Mouse (Mus musculus) kidney, embryonic 14.5 days (tissue): Measurements from ENCODE around the gene Pfkfb3. TPM values are rescaled to one million over a fixed set of nuclear protein-coding genes. Genes with fewer than 3 reads are reported as not detected.

ENCODE experiments used
- ATAC-seq: fragments of 200-750 bp; cut with Nextera tagmentation; 2 replicates; pipeline ENCODE4 v1.8.0; 2017; ENCODE audit warnings: moderate number of reproducible peaks, mild to moderate bottlenecking, moderate TSS enrichment, moderate library complexity; ENCODE audit not compliant: low FRiP score, low TSS enrichment
- H3K27ac ChIP-seq: fragments of 300-500 bp; sonication (generic); 2 replicates; pipeline ENCODE4 v1.5.1; 2014; ENCODE audit warnings: low read depth, mild to moderate bottlenecking, low read length, moderate library complexity, mixed read lengths
- H3K27me3 ChIP-seq: fragments of 300-500 bp; sonication (generic); 2 replicates; pipeline ENCODE4 v1.6.1; 2014; ENCODE audit warnings: mild to moderate bottlenecking, low read length; ENCODE audit not compliant: control insufficient read depth, insufficient read depth
- H3K36me3 ChIP-seq: fragments of 300-500 bp; sonication (generic); 2 replicates; pipeline ENCODE4 v1.6.1; 2014; ENCODE audit warnings: low read length, mixed read lengths; ENCODE audit not compliant: control insufficient read depth, insufficient read depth
- H3K4me1 ChIP-seq: fragments of 300-500 bp; sonication (generic); 2 replicates; pipeline ENCODE4 v1.6.1; 2014; ENCODE audit warnings: low read length, mixed read lengths; ENCODE audit not compliant: control insufficient read depth, insufficient read depth
- H3K4me2 ChIP-seq: fragments of 300-500 bp; sonication (generic); replicated peaks from 2 replicates; pipeline ENCODE4 v1.6.1; 2014; ENCODE audit warnings: low read depth, mild to moderate bottlenecking, low read length
- H3K4me3 ChIP-seq: fragments of 300-500 bp; sonication (generic); 2 replicates; pipeline ENCODE4 v1.5.1; 2014; ENCODE audit warnings: mild to moderate bottlenecking, low read length
- H3K9ac ChIP-seq: fragments of 300-500 bp; sonication (generic); 2 replicates; pipeline ENCODE4 v1.6.1; 2014; ENCODE audit warnings: low read depth, mild to moderate bottlenecking, low read length, moderate library complexity
- H3K9me3 ChIP-seq: fragments of 300-500 bp; sonication (generic); 2 replicates; pipeline ENCODE4 v1.6.1; 2016; ENCODE audit warnings: low read length; ENCODE audit not compliant: control insufficient read depth
- WGBS: fragments of 180-500 bp; shearing (Covaris S2); extraction: QIAGEN DNeasy Blood & Tissue Kit; methylation state at CpG from one replicate; pipeline ENCODE4 v1.1.7; 2014; 5-methylcytosine and 5-hydroxymethylcytosine counted together
- polyA plus RNA-seq: library from polyadenylated mRNA; unstranded; fragments of >200 nt; fragmentation: Nextera tagmentation; extraction: Ambion mirVana; gene quantifications from 2 replicates; pipeline ENCODE4 v1.2.1, GENCODE M21; 2014

Pfkfb3 gene
- polyA plus RNA-seq, 1 experiment from 2014 or later, result 10.5 TPM

DNA sequence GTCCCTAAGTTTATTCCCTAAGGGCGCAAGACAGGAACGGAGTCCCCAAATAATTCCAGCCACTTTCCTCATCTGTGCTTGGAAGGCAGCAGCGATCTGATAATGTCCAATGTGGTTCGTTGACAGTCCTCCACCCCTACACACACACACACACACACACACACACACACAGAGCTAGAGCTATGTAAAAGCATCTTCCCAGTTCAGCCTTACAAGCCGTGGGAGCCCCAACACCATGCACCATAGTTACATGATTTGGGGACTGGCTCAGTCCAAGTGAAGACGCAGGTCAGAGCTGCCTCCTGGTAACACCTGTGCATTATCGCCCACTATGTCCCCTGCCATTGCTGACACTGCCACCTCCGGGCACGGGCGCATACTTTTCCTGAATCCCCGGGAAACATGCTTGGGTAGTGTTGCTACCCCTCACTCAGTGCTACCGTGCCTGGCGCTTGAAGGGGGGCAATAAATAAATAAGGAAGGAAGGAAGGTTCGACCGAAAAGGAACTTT is 51.6 kb downstream of the Pfkfb3 start:
- H3K27me3 ChIP-seq, result peaks cover 10% of the 10 kb centered on the region; the same call in 1 of the 2 replicates
- peaks cover 20% of the 10 kb centered on the region for H3K4me1 ChIP-seq
- WGBS, result under 1% methylated on average over 15 of the region's 15 CpGs
- peak; percentile 40 for ATAC-seq
- peak overlapping the region; percentile 58 for H3K4me3 ChIP-seq
- H3K27ac ChIP-seq, result no peak overlapping the region
- H3K9ac ChIP-seq, result peak overlapping the region; percentile 47; the same call in 1 of the 2 replicates
- H3K4me2 ChIP-seq, result peak overlapping the region; percentile 56
- H3K9me3 ChIP-seq, result no peaks in the 10 kb centered on the region
- H3K36me3 ChIP-seq, result no peaks in the 10 kb centered on the region

DNA sequence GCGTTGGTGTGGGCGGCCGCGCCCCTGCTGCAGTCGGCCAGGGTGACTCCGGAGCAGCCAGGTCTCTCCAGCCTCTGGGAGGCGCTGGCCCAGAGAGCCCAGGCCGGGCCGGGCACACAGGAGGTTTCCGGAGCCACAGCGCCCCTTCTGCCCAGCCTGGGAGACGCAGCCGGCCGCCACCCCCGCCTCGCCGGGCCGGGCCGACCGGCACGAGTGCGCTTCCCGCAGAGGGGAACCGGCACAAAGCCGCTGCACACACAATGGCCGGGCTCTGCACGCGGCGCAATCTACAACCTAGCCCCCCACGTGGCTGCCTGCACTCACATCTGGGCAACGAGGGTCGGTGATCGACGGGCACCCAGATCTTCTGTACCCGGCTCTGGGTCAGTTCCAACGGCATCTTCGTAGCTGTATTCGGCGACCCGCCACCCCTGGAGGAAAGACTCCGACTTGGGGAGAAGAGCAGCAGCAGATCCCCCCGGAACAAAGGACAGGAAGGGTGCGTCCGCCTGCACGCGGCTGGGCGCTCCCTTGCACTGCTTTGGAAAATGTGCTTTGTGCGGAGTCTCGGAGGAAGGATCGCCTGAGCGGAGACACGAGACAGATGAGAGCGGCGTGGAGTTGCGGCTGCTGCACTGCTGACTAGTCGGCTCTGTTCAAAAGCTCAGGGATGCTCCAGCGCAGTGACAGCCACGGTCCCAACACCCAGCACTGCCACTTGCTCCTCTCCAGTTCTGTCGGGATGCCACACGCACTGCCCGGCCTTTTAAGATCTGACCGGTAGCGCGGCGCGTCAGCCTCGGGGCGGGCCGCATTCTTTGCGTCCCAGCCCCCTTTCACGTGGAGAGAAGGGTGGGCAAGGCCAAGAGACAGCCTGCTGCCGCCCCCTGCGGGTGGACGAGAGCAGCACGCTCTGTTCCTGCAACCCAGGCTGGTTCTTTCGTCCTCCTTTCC is 52.3 kb downstream of the Pfkfb3 start:
- H3K27me3 ChIP-seq, result peaks cover 10% of the 10 kb centered on the region; the same call in 1 of the 2 replicates

DNA sequence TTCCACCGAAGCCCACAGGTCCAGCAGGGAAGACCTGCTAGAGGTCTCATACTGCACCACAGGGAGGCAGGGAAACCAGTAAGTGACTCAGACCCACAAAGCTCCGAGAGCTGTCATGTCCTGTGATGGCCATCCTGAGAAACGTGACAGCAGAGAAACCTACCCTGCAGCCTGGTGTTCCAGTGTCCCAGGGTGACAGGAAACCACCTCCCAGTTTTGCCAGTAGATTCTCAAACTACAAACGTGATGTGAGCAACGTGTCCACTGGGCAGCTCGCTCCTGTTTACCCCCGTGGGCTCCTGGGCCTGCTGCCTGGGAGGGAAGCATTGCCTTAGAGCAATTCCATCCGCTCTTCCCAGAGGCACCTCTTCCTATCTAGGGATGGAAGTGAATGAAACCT is 53.2 kb downstream of the Pfkfb3 start:
- Histone ChIP-seq H3K4me2 (peak overlapping the region; percentile 56), H3K4me1 (peaks cover 20% of the 10 kb centered on the region), H3K4me3 (peak overlapping the region; percentile 58), H3K9me3 (no peaks in the 10 kb centered on the region), H3K27me3 (peaks cover 10% of the 10 kb centered on the region; the same call in 1 of the 2 replicates), H3K36me3 (no peaks in the 10 kb centered on the region), H3K27ac (no peak overlapping the region), H3K9ac (peak overlapping the region; percentile 78)
- 7% methylated on average over 8 of the region's 8 CpGs for WGBS
- ATAC-seq, result no peak

More for the DNA sequence above, 52.3 kb downstream of the Pfkfb3 start:
- Histone ChIP-seq H3K27ac (peak overlapping the region; percentile 71), H3K4me2 (peak overlapping the region; percentile 56), H3K9me3 (no peaks in the 10 kb centered on the region), H3K4me1 (peaks cover 20% of the 10 kb centered on the region), H3K9ac (peak overlapping the region; percentile 78), H3K36me3 (no peaks in the 10 kb centered on the region), H3K4me3 (peak overlapping the region; percentile 58)
- peak; percentile 87 for ATAC-seq
- under 1% methylated on average over 76 of the region's 76 CpGs for WGBS

DNA sequence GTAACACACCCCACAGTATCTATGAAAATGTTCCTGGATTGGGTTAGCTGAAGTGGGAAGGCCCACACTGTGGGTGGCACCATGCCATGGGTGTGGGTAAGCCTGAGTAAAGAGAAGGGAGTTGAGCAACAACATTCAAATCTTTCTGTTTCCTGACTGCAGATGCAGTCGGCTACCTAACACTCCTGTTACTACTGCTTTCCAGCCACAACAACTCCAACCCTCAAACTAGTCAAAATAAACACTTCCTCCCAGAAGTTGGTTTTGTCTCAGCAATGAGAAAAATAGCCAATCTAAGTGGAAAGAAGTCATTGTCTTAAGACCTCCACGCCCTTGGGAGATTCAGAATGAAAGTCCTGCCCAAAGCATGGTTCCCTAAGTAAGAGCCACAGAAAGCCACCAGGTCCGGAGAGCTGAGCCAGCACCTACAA is 57.3 kb downstream of the Pfkfb3 start:
- Histone ChIP-seq H3K27me3 (no peaks in the 10 kb centered on the region), H3K9ac (no peak overlapping the region), H3K4me2 (no peak overlapping the region), H3K4me1 (peaks cover 14% of the 10 kb centered on the region), H3K27ac (no peak overlapping the region), H3K4me3 (no peak overlapping the region), H3K36me3 (peaks cover 19% of the 10 kb centered on the region), H3K9me3 (no peaks in the 10 kb centered on the region)
- ATAC-seq, result no peak
- 88% methylated on average over 3 of the region's 3 CpGs for WGBS

DNA sequence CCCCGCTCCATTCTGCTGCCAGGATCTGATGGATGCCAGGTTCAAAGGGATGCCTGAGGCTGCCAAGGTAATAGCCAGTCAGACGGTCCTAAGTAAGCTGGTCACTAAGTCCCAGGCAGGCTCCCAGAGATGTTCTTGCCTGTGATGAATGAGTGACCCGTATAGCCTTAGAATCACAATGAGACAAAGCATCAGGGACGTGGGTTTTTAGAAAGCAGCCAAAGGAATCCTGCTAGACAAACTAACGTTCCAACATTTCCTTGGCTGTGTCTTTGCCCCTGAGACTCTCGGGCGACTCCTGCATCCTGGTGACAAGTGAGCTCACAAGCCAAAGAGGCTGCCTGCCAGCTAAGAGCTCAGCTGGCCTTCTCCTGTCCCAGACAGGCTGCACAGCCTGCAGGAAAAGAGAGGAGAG is 59.0 kb downstream of the Pfkfb3 start:
- H3K4me3 ChIP-seq, result no peak overlapping the region
- 0 out of 2 replicates have a peak, but pooled peaks cover 3% of the 10 kb centered on the region for H3K4me1 ChIP-seq
- no peaks in the 10 kb centered on the region for H3K9me3 ChIP-seq
- no peak for ATAC-seq
- H3K9ac ChIP-seq, result no peak overlapping the region
- no peak overlapping the region for H3K4me2 ChIP-seq
- H3K27ac ChIP-seq, result no peak overlapping the region
- H3K27me3 ChIP-seq, result no peaks in the 10 kb centered on the region
- peaks cover 35% of the 10 kb centered on the region for H3K36me3 ChIP-seq
- 80% methylated on average over 7 of the region's 7 CpGs for WGBS

DNA sequence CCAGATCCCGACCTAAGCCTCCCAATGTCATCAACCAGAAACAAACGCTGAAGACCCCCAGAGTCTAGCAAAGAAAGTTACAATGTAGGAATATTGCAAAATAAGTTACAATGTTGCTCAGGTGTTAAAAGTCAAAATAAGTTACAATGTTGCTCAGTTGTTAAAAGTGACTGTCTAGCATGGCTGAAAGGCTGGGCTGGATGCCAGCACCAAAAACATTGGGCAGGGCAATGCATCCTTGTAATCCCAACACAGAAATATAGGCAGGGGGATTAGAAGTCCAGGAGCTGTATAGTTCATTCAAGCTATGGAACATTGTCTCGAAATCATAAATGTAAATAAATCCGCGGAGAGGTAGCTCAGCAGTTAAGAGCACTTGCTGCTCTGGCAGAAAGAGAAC is 61.0 kb downstream of the Pfkfb3 start:
- Histone ChIP-seq H3K9me3 (no peaks in the 10 kb centered on the region), H3K4me2 (no peak overlapping the region), H3K9ac (no peak overlapping the region), H3K27ac (no peak overlapping the region), H3K4me1 (no peaks in the 10 kb centered on the region), H3K36me3 (peaks cover 51% of the 10 kb centered on the region), H3K4me3 (no peak overlapping the region), H3K27me3 (no peaks in the 10 kb centered on the region)
- no peak for ATAC-seq
- WGBS, result 88% methylated on average over 5 of the region's 5 CpGs

DNA sequence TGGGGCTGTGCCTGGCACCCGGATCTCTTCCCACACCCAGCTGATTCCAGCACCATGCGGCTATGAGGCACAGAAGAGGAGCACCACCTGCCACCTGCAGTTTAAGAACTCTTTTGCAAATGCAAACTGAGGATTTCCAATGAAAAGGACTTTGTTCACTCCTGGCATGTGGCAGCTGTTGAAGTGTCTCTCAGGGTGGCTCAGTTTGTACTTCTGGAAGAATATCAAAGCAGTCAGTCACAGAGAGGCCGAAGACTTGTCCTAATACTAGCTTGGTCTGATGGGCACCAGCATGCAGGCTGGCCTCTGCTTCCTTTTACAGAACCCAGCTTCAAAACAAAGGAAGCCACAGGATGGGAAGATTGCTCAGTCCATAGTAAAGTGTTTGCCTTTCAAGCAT is 62.4 kb downstream of the Pfkfb3 start:
- Histone ChIP-seq H3K4me3 (no peak overlapping the region), H3K4me2 (no peak overlapping the region), H3K9me3 (no peaks in the 10 kb centered on the region), H3K36me3 (peaks cover 62% of the 10 kb centered on the region), H3K27ac (no peak overlapping the region), H3K9ac (no peak overlapping the region), H3K4me1 (no peaks in the 10 kb centered on the region), H3K27me3 (no peaks in the 10 kb centered on the region)
- 92% methylated on average over 3 of the region's 3 CpGs for WGBS
- ATAC-seq, result no peak

DNA sequence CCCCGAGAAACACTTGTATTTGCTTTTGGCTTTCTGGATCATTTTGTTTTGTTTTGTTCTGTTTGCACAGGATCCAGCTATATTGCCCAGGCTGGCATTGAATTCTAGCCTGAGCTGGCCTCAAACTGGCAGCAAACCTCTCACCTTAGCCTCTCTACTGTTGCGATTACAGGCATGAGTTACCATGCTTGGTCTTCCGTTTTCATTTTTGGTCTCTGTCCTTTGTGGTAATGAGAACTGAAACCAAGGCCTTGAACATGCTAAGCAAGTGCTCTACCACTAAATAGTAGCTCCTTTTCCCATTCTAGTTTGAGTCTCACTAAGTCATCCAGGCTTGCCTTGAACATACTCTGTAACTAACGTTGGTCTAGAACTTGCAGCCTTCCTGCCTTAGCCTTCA is 63.3 kb downstream of the Pfkfb3 start:
- Histone ChIP-seq H3K4me1 (no peaks in the 10 kb centered on the region), H3K9ac (no peak overlapping the region), H3K9me3 (no peaks in the 10 kb centered on the region), H3K36me3 (peaks cover 71% of the 10 kb centered on the region), H3K27me3 (no peaks in the 10 kb centered on the region), H3K4me2 (no peak overlapping the region), H3K27ac (no peak overlapping the region), H3K4me3 (no peak overlapping the region)
- ATAC-seq, result no peak
- WGBS, result 92% methylated on average over 4 of the region's 4 CpGs

DNA sequence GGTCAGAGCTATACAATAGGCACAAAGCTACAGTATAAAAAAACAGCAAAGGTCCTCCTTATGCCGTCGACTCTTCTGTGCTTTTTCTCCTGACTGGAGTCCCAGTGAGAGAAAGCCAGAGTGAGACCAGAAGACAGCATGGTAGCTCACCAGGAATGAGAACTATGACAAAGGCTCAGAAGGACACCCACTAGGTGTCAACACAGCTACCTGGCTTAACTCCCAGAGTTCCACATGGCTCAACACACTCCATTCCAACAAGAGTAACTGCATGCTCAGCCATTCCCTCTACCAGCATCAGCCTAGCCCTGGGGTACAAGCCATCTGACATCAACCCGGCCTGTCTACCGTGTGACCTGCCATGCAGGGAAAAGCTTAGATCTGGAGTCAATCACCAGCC is 70.7 kb downstream of the Pfkfb3 start:
- H3K27me3 ChIP-seq, result no peaks in the 10 kb centered on the region
- H3K9me3 ChIP-seq, result no peaks in the 10 kb centered on the region
- ATAC-seq, result no peak
- H3K4me1 ChIP-seq, result no peaks in the 10 kb centered on the region
- no peak overlapping the region for H3K4me3 ChIP-seq
- WGBS, result 88% methylated on average over 4 of the region's 4 CpGs
- H3K27ac ChIP-seq, result no peak overlapping the region
- H3K9ac ChIP-seq, result no peak overlapping the region
- no peak overlapping the region for H3K4me2 ChIP-seq
- peaks cover 80% of the 10 kb centered on the region for H3K36me3 ChIP-seq
